Mouse (Mus musculus): ENCODE data around the gene Adh7. TPM values are rescaled to one million over a fixed set of nuclear protein-coding genes. Genes with fewer than 3 reads are reported as not detected.
A peak's percentile ranks its signal among the peaks of the same experiment; 100 is the strongest.

The Adh7 gene
- polyA plus RNA-seq, 1 experiment: 8.1 TPM

DNA sequence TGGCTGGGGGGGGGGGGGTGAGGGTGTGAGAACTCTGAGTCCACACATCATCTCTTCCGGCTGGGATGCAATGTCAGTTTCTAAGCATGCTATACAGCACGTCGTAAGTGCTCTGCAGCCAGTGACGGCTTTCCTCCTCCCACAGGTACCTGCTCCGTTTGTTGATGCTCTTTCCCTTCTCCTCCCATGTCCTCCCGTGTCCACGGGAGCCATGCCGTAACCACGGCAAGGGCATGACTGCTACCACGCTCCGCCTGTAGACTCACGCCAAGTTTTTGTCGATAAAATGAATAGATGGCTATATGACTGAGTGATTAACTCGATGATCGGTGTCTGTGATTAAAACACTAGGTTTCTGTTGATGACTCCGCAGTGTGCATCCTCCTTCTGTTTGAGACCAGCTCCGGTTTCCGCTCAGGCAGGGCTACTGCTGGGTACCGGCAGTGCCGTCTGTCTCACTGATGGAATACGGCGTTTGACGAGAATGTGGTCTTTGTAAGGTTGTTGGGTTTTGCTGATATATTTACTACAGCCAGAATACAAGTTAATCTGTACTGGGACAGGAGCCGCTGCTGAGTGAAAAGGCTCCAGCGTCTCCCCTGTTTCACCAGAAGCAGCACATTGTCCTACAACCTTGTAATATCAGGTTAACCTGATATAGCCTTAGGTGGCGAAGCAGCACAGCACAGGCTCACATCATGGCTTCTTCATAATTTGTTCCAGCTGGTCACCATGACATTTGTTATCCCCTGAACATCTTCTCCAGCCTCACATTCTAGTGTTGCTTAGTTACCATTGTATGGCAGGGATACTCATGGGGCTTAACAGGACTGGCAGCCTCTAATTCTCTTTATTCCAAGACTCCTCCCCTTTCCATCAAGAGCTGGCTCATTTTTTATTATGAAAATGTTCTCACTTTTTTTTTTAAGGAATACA is 31.3 kb upstream of the Adh7 start:
- TF ChIP-seq MAX (IDR thresholded peaks at IDR 0.05; ENCODE audit: low read depth) (no peak), POLR2A (IDR thresholded peaks at IDR 0.05; ENCODE audit: insufficient read length, low read depth) (no peak), USF1 (IDR thresholded peaks at IDR 0.05; ENCODE audit: low read depth) (no peak), TCF12 (IDR thresholded peaks at IDR 0.05; ENCODE audit: insufficient read depth, poor library complexity, severe bottlenecking) (no peak), CEBPB (IDR thresholded peaks at IDR 0.05; ENCODE audit: insufficient read depth, poor library complexity, severe bottlenecking) (no peak), E2F4 (IDR thresholded peaks at IDR 0.05; ENCODE audit: insufficient read depth) (no peak), SRF (IDR thresholded peaks at IDR 0.05; ENCODE audit: control insufficient read depth, insufficient read length, low read depth) (no peak), MYOG (IDR thresholded peaks at IDR 0.05; ENCODE audit: control insufficient read depth in 1 of 3, insufficient read depth in 1 of 3, insufficient read length in 2 of 3, low read depth in 2 of 3) (no peak), TCF3 (IDR thresholded peaks at IDR 0.05; ENCODE audit: insufficient read length, low read depth) (no peak), POLR2AphosphoS2 (IDR thresholded peaks at IDR 0.05; ENCODE audit: insufficient read length, low read depth) (no peak), REST (IDR thresholded peaks at IDR 0.05; ENCODE audit: insufficient read depth, insufficient read length) (no peak)

DNA sequence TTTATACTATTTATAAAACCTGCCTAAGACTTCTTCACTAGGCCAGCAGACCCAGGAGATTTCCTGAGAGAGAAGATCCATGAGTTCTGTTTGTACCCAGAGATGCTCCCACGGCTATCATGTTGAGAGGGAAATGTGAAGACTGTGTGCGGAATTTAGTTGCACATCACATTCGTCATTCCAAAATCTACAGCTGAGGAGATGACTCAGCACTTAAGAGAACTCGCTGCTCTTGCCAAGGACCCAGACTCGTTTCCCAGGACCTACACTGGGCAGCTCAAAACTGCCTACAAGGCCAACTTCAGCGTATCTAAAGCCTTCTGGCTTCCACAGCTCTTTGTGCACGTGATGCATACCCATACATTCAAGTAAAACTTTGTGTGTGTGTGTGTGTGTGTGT is 25.3 kb upstream of the Adh7 start:
- Histone ChIP-seq H3K79me2 (ENCODE audit: control insufficient read depth, insufficient read depth) (no peaks in the 10 kb centered on the region), H3ac (ENCODE audit: control insufficient read depth, insufficient read length) (no peak overlapping the region), H3K27me3 (ENCODE audit: control insufficient read depth, insufficient read depth, insufficient read length) (no peaks in the 10 kb centered on the region), H3K36me3 (ENCODE audit: control insufficient read depth, insufficient read depth) (no peaks in the 10 kb centered on the region), H3K4me2 (ENCODE audit: low read depth) (no peak overlapping the region), H3K4me3 (no peak overlapping the region)
- TF ChIP-seq TCF3 (IDR thresholded peaks at IDR 0.05; ENCODE audit: insufficient read length, low read depth): no peak
- TF ChIP-seq CEBPB (IDR thresholded peaks at IDR 0.05; ENCODE audit: insufficient read depth, poor library complexity, severe bottlenecking): peak; percentile 67; the same call in 1 of the 2 replicates

More for the DNA sequence above, 31.3 kb upstream of the Adh7 start:
- H3K27me3 ChIP-seq (ENCODE audit: control insufficient read depth, insufficient read depth, insufficient read length): no peaks in the 10 kb centered on the region
- no peaks in the 10 kb centered on the region for H3K36me3 ChIP-seq (ENCODE audit: control insufficient read depth, insufficient read depth)
- no peaks in the 10 kb centered on the region for H3K79me2 ChIP-seq (ENCODE audit: control insufficient read depth, insufficient read depth)
- no peak overlapping the region for H3ac ChIP-seq (ENCODE audit: control insufficient read depth, insufficient read length)
- no peak overlapping the region for H3K4me2 ChIP-seq (ENCODE audit: low read depth)
- no peak overlapping the region for H3K4me3 ChIP-seq

DNA sequence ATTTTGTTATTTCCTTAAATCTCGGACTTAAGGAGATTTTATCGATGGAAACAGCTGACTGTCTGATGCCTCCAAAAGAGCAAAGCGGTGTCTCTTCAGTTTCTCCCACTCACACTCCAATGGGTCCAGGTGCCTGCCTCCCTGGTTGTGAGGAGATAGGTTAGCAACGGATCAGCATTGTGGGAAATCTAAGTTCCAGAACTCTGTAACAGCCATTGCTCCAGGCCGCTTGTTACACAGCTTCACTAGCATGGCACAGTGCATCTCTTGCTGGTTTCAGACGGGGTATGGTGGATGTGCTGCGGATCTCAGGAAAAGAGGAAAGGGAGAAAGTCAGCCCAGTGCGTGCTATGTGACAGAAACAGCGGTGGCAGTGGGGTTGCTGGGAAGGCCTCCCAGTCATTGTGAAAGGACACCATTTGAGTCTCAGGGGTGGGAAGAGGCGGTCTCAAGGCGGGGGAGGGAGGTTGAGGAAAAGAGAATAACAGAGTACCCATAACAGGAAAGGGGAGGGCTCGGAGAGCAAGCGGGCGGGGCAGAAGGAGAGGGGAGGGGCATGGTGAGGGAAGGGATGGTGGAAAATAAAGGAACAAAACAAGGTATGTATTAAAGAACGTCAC is 23.8 kb upstream of the Adh7 start, which contains the start of gene 4930579F01Rik:
Gene 4930579F01Rik, minus strand, starts transcription at position 143 of the 620 bp plus-strand sequence.
- Histone ChIP-seq H3ac (ENCODE audit: control insufficient read depth, insufficient read length) (no peak within 1 kb of the TSS), H3K79me2 (ENCODE audit: control insufficient read depth, insufficient read depth) (no peaks in the 10 kb centered on the region), H3K4me3 (no peak within 1 kb of the TSS), H3K4me2 (ENCODE audit: low read depth) (no peak within 1 kb of the TSS), H3K36me3 (ENCODE audit: control insufficient read depth, insufficient read depth) (no peaks in the 10 kb centered on the region), H3K27me3 (ENCODE audit: control insufficient read depth, insufficient read depth, insufficient read length) (no peaks in the 10 kb centered on the region)
- TF ChIP-seq POLR2A (IDR thresholded peaks at IDR 0.05; ENCODE audit: insufficient read length, low read depth) (no peak), MYOD1 (IDR thresholded peaks at IDR 0.05; ENCODE audit: control insufficient read depth in 1 of 3, insufficient read length in 2 of 3, low read depth in 2 of 3) (no peak), USF1 (IDR thresholded peaks at IDR 0.05; ENCODE audit: low read depth) (no peak), CEBPB (IDR thresholded peaks at IDR 0.05; ENCODE audit: insufficient read depth, poor library complexity, severe bottlenecking) (no peak), TCF3 (IDR thresholded peaks at IDR 0.05; ENCODE audit: insufficient read length, low read depth) (no peak), REST (IDR thresholded peaks at IDR 0.05; ENCODE audit: insufficient read depth, insufficient read length) (no peak), MAX (IDR thresholded peaks at IDR 0.05; ENCODE audit: low read depth) (no peak), E2F4 (IDR thresholded peaks at IDR 0.05; ENCODE audit: insufficient read depth) (no peak), TCF12 (IDR thresholded peaks at IDR 0.05; ENCODE audit: insufficient read depth, poor library complexity, severe bottlenecking) (no peak), MYOG (IDR thresholded peaks at IDR 0.05; ENCODE audit: control insufficient read depth in 1 of 3, insufficient read depth in 1 of 3, insufficient read length in 2 of 3, low read depth in 2 of 3) (no peak), SRF (IDR thresholded peaks at IDR 0.05; ENCODE audit: control insufficient read depth, insufficient read length, low read depth) (no peak), POLR2AphosphoS2 (IDR thresholded peaks at IDR 0.05; ENCODE audit: insufficient read length, low read depth) (no peak)

DNA sequence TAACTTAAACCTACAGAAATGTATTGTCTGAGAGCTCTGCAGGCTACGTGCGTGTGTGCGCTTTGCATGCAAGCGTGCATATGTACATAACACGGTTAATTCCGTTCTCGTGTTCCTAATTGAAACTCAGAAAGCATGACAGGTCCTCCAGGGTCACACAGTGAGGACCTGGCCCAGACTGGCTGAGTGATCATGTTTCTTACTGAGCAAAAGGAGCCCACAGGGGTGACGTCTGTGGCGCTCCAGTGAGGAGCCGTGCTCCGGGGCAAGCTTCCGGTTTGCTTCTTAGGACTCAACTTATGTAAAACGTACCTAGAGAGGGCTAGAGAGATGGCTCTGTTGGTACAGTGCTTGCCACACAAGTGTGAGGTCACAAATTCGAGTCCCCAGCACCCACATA is 20.5 kb upstream of the Adh7 start:
- no peaks in the 10 kb centered on the region for H3K36me3 ChIP-seq (ENCODE audit: control insufficient read depth, insufficient read depth)

More for the DNA sequence above, 20.5 kb upstream of the Adh7 start:
- Histone ChIP-seq H3K4me2 (ENCODE audit: low read depth) (peak overlapping the region; percentile 83), H3K79me2 (ENCODE audit: control insufficient read depth, insufficient read depth) (no peaks in the 10 kb centered on the region), H3ac (ENCODE audit: control insufficient read depth, insufficient read length) (no peak overlapping the region), H3K4me3 (no peak overlapping the region), H3K27me3 (ENCODE audit: control insufficient read depth, insufficient read depth, insufficient read length) (peaks cover 5% of the 10 kb centered on the region)
- TF ChIP-seq USF1 (IDR thresholded peaks at IDR 0.05; ENCODE audit: low read depth) (no peak), E2F4 (IDR thresholded peaks at IDR 0.05; ENCODE audit: insufficient read depth) (no peak), MYOD1 (IDR thresholded peaks at IDR 0.05; ENCODE audit: control insufficient read depth in 1 of 3, insufficient read length in 2 of 3, low read depth in 2 of 3) (no peak), MYOG (IDR thresholded peaks at IDR 0.05; ENCODE audit: control insufficient read depth in 1 of 3, insufficient read depth in 1 of 3, insufficient read length in 2 of 3, low read depth in 2 of 3) (no peak), CEBPB (IDR thresholded peaks at IDR 0.05; ENCODE audit: insufficient read depth, poor library complexity, severe bottlenecking) (no peak), SRF (IDR thresholded peaks at IDR 0.05; ENCODE audit: control insufficient read depth, insufficient read length, low read depth) (no peak), POLR2A (IDR thresholded peaks at IDR 0.05; ENCODE audit: insufficient read length, low read depth) (no peak), TCF12 (IDR thresholded peaks at IDR 0.05; ENCODE audit: insufficient read depth, poor library complexity, severe bottlenecking) (no peak), MAX (IDR thresholded peaks at IDR 0.05; ENCODE audit: low read depth) (no peak), POLR2AphosphoS2 (IDR thresholded peaks at IDR 0.05; ENCODE audit: insufficient read length, low read depth) (no peak), TCF3 (IDR thresholded peaks at IDR 0.05; ENCODE audit: insufficient read length, low read depth) (no peak), REST (IDR thresholded peaks at IDR 0.05; ENCODE audit: insufficient read depth, insufficient read length) (no peak)
